Mouse (Mus musculus) CD4-positive, CD25-positive, alpha-beta regulatory T cell, adult 2 months (primary cell): ENCODE results near the gene Psmd6.

Source experiments
- DNase-seq: peaks from one replicate; pipeline ENCODE4 v3.0.0-alpha.2; 2012; ENCODE audit warnings: low read depth, low spot score

Gene Psmd6

DNA sequence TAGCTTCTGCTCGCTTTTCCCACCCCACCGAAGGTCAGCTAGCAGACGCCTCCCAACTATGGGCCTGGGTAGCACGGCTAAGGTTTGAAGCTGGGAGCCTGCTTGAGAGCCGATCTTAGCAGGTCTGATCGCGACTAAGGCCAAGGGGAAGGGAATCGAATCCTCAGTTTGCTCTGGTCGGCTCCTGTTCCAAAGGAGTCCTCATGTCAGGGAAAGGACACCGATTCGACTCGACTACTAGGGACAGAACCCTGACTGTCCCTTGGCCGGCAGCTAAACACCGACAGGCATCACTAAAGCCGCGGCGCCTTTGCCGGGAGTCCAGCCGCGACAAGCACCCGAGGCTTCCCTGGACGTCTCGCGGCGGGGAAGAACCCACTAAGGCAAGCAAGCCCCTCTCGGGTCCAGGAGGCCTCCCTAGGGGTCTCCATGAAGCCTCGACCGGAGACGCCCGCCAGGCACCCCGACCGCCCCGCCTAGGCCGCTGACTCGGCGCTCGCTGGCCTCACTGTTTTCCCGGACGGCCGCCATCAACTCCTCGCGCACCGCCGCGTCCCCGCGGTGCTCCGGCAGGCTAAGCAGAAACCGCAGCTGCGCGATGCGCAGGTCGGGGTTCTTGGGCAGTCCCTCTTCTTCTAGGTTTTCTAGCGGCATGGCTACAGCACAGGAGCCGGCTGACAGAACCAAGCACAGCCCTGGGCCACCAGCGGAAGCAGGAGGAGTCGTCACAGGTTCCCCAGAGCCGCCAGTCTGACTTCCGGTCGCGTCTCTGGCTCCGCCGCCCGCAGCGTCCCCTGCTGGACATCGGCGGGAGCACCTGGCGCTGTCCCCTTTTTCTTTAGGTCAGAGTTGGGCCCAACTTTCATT, at the start of gene Psmd6:
TSS of gene Psmd6 (minus strand) at position 755 of the 867 bp plus-strand sequence.
- peak; percentile 93 for DNase-seq

DNA sequence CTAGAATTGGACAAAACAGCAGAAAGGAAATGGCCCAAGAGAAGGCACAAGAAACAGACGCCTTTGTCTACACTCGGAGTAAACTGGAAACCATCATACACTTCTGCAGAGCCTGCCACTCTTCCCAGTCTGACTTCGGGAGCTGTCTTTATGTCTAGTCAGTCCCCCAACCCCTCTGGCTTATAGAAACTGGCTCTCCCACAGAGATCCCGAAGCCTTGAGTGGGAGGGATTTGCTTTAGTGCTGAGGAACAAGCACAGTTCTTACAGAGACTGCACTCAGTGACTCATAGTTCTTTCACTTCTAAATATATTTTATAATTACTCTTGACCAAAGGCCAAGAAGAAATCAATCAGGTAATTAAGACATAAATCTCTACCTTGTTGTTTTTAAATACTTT, 10.1 kb downstream of the Psmd6 start:
- no peak for DNase-seq

GRCm38 (mm10) chr14:14104930-14105318, 15.9 kb downstream of the Psmd6 start:
- DNase-seq = no peak

GRCm38 (mm10) chr14:14104213-14104929, 16.4 kb downstream of the Psmd6 start:
- no peak for DNase-seq

- DNase-seq = no peak
Measured at GRCm38 (mm10) chr14:14101296-14101695, 19.5 kb downstream of the Psmd6 start.

DNA sequence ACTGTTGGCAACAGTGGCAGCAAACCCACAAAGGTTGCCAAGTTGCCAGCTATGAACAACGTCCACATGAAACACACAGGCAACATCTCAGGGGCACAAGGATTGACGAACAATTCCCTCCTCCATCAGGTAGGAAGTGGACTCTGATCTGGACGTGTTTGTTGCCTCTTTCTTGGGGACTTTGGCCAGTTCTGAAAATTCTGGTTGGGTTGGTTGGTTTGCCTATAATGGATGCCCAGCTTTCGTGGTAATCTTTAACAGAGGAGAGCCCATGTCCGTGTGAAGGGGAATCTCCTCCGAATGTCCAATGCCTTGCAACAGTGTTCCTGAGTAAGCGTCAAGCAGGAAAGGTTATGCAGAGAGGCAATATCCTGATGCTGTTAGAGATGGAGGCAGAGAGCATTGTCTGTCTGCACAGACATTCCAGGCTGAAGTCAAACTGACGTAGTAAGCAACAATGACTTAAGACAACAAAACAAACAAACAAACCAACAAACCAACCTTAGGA, 20.0 kb downstream of the Psmd6 start:
- DNase-seq = no peak

- DNase-seq = peak; percentile 94
Measured at GRCm38 (mm10) chr14:14098330-14098980, 22.3 kb downstream of the Psmd6 start.

- no peak for DNase-seq
Measured at GRCm38 (mm10) chr14:14090571-14090970, 30.2 kb downstream of the Psmd6 start.

- peak; percentile 61 for DNase-seq
Measured at GRCm38 (mm10) chr14:14088016-14088791, 32.6 kb downstream of the Psmd6 start.

DNA sequence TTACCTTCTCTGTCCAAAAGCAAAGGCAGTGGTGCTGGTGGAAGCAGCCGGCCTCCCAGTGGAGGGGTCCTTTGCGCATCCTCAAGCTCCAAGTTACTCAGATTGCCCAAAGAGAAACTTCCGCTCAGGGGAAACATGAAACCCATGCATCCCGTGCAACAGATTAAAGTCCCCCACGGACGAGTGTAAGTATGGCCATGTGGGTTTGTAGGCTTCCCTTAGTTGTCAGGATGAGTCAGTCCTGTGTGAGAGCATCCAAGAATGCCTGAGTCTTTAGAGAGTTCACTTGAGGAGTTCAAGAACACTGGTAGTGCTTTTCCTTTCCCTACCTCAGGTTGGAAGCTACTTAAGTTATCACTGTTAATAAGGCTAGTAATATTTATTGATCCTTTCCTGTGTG, 33.4 kb downstream of the Psmd6 start:
- DNase-seq = no peak

- no peak for DNase-seq
Measured at GRCm38 (mm10) chr14:14086711-14087263, 34.0 kb downstream of the Psmd6 start.

GRCm38 (mm10) chr14:14083811-14084210, 37.0 kb downstream of the Psmd6 start:
- no peak for DNase-seq

GRCm38 (mm10) chr14:14080604-14081194, 40.1 kb downstream of the Psmd6 start:
- DNase-seq = no peak

DNA sequence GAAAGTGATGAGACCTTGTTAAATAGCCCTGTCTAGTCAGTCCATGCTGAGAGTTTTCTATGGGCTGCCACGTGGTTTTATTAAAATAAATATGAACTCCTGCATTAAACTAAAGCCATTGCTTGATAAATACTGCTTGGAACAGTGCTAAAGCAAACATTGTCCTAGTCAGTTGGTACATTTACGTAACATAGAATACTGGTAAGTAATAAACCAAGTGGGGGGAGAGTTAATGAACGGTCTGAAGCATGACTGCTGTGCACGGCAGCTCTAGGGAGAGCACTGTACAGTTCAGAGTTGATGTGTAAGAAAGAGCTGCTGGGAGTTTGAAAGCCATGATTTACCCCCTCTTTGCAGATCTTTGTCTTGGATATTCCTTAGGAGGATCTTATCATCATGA, 49.3 kb downstream of the Psmd6 start:
- DNase-seq = no peak

- no peak for DNase-seq
Measured at GRCm38 (mm10) chr14:14070541-14071315, 50.1 kb downstream of the Psmd6 start.

- DNase-seq = peak; percentile 34
Measured at GRCm38 (mm10) chr14:14068553-14068952, 52.2 kb downstream of the Psmd6 start.

- DNase-seq = peak; percentile 75
Measured at GRCm38 (mm10) chr14:14067648-14068472, 52.9 kb downstream of the Psmd6 start.

DNA sequence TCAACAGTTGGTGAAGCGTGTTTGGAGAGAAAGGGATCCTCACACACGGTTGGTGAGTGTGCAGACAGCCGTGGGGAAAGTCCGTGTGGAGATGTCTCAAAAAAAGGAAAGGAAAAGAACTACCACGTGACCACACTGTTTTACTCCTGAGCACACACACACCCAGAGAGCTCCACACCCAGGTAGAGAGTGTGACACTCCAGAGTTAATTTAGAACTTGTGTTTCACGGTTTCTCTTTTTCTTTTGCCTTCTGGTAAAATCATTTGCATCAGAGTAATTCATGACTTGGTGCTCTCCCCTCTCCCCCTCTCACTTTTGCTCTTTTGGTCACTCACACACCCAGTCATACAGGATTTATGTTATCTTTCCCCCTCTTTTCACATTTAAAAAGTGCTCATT, 54.5 kb downstream of the Psmd6 start:
- no peak for DNase-seq

DNA sequence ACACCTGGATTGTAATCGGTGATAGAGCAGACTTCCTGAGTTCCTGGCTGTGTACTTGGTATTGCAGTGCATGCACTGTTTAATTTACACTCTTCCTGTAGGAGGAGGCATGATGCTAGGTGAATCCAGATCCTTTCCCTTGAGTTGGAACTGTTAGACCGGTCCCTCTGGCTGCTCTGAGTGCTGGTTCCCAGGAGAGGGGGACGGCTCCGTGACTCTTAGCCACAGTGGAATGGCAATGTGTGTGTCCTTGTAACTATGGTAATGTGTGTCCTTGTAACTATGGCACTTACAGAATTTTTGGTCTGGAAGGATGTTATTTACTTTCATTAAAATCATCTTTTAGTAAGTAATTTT, 55.7 kb downstream of the Psmd6 start:
- no peak for DNase-seq
